Mouse (Mus musculus): ENCODE data around the gene Cdh6.

DNA sequence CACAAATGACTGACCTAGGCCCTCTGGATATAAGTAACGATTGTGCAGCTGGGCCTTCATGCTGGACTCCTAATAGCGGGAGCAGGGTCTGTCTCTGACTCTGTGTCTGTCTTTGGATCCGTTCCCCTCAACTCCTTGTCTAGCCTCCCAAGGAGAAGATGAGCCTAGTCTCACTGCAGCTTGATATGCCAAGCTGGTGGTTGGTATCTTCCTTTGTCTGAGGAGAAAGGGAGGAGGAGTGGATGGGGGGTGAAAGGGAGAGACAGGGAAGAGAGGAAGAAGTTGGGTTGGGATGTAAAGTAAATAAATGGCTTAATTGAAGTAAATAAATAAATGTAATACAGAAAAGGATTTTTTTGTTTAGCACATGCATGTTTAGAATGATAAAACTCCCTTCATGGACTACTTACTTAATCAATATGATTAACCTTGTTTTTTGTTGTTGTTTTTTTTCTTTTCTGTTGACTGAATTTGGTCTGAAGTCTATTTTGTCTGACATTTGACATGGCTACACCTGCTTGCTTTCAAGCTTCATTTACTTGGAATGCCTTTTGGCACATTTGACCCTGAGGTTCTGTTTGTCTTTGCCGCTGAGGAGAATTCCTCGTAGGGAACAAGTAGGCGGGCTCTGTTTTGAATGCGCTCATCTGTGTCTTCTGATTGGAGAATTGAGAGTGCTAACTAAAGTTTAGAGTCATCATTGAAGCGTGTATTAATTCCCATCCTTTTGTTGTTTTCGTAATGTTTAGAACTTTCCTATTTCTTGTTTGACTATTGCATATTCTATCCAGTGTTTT is 178.7 kb downstream of the Cdh6 start:
- TF ChIP-seq CTCF (IDR thresholded peaks at IDR 0.05; ENCODE audit: low read depth): no peak
- TF ChIP-seq EP300 (optimal IDR thresholded peaks at IDR 0.05): no peak

All from stomach, postnatal 0 days (tissue).